Mouse (Mus musculus) kidney, adult 11 months (tissue): ENCODE measurements at regions not wholly inside any gene's neighbourhood (a gene's known extent, or its start where the extent isn't known, plus 50 kb on each side); places are given as distances from the start of the nearest gene placed in this dataset.

Source experiments
- DNase-seq: peaks from one replicate; pipeline ENCODE4 v3.0.0; 2022

GRCm38 (mm10) chr12:104562961-104563360 lies 89.8 kb upstream of the Gsc start:
- DNase-seq, result peak; percentile 6

DNA sequence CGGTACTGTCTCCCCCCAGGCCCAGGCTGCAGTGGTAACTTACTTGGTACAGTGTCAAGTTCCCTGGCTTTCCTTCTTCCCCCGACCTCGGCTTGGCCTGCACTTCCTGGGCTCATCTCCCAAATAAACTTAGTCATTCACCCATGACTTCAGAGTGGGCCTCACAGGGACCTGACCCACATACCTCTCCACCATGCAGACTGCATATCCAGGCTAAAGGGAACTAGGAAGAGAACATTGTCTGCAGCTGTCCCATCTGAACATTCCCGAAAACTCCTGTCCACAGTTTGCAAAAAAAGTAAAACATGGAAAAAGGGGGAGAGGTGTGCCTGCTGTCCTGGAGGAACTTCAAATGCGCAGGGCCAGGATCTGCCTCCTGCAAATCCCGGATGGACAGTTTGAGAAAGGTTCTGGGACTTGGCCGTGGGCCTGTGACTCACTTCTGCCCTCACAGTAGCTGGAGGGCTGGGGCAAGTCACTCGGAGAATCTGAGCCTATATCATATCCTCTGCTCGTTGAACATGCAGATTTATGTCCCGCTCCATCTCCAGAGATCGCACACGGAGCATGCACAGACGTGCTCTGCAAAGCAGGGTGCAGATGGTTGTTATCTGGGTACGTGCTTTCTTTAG lies 87.9 kb upstream of the Gsc start:
- no peak for DNase-seq

GRCm38 (mm10) chr12:104557761-104558160 lies 84.6 kb upstream of the Gsc start:
- DNase-seq, result no peak

- no peak for DNase-seq
These were observed 84.2 kb upstream of the Gsc start for GRCm38 (mm10) chr12:104557307-104557706.

DNA sequence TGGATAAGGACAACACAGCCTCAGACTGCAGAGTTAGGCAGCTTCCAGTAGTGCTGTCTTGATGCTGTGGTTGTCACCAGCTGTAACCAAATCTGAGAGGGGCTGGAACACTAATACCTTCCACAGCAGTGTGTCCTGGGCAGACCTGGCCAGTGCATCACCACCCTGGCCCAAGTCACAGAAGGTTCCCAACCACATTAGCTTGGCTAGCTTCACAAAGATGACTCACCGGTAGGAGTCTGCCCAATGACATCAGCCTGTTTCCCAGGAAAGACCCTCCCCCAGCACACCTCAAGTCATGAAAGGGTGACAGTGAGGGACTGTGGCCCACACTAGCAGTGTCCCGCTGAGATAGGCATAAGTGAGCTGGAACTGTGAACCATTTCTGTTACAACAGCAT lies 75.5 kb upstream of the Gsc start:
- no peak for DNase-seq

GRCm38 (mm10) chr12:104547561-104547960 lies 74.4 kb upstream of the Gsc start:
- no peak for DNase-seq

- no peak for DNase-seq
These were observed 73.1 kb upstream of the Gsc start for GRCm38 (mm10) chr12:104545993-104546769.

DNA sequence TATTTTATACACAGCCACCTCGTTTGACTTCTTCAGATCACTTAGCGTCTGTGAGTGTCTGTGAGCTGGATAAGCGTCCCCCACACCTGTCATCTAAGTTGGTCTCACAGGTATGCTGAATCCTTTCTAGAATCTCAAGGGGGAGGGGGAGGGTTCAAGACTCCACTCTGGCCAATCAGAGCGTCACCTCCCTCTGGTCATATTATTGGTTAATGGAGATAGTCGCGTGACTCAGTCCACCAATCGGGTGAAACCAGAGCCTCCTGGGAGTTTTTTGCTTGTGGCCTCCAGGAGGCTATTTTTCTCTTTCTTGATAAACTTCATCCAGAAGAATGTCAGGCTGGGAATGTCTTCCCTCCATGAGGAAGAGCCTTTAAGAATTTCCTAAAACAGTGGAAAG lies 66.8 kb upstream of the Gsc start:
- DNase-seq, result no peak

DNA sequence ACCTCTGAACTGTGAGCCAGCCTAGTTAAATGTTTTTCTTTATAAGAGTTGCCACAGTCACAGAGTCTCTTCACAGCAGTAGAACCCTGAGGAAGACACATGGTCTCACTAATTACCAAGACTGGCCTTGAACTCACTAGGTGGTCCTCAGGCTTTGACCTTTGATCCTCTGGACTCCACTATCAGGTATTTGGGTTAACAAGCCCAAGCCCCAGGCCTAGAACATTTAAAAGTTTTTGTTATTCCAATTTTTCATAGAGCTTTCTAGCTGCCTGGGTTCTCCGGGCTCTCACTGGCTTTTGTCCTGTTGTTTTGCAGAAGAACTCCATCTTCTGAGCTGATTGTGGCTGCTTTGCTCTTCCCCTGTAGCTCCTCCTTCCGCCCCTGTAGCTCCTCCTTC lies 65.3 kb upstream of the Gsc start:
- DNase-seq, result no peak

DNA sequence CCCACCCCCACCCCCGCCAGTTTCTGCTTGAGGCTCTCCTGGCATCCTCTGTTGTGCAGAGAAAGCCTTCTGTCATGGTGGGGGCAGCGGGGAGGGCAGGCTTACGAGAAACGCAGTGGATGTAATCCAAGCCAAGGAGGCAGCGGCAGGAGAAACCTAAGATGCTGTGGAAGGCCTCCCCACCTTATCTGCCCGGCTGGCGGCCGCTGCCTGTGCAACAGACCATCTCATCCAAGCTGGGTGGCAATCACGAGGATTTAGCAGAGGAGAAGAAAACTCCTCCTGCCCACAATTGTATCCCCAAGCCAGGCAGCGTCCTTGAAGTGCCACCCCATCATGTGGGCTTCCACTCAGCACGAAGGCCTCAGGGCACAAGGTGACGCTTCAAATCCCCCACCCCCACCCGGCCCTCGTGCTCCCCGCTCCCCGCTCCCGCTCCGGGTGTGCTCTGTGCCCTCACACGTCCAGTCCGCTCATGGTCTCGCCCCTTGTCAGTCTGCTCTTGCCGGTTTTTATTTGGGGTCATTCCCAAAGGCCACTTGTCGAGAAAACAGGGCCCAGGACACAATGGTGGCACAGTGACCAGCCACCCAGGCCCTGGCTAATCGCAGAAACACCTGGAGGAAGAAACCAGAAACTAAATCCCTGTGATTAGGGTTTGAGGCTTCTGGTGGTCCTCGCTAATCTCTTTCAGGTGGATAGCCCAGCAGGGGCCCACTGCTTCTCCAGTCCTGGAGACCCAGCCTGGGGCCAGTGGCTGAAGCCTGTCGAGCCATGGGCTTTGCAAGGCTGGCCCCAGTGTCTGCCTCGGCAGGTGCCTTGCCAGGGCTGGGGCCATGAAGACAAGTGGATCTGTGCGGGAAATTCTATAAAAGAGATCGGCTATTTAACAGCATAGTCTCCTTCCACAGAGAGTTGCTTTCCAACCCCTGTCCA lies 58.6 kb upstream of the Gsc start:
- no peak for DNase-seq

- DNase-seq, result no peak
These were observed 57.5 kb upstream of the Gsc start for GRCm38 (mm10) chr12:104530586-104530985.
